Mouse (Mus musculus) liver, embryonic 13.5 days (tissue): ENCODE results near the gene Aff3. TPM values are rescaled to one million over a fixed set of nuclear protein-coding genes. Genes with fewer than 3 reads are reported as not detected.

Source experiments
- ATAC-seq: fragments of 200-750 bp; cut with Nextera tagmentation; 2 replicates; pipeline ENCODE4 v1.8.0; 2017; ENCODE audit warnings: low read depth, mild to moderate bottlenecking, moderate number of reproducible peaks, moderate library complexity
- DNase-seq: peaks from one replicate; pipeline ENCODE4 v3.0.0; 2022
- H3K27ac ChIP-seq: fragments of 300-500 bp; sonication (generic); 2 replicates; pipeline ENCODE4 v1.5.1; 2015; ENCODE audit warnings: moderate library complexity, mild to moderate bottlenecking, inconsistent platforms
- H3K27me3 ChIP-seq: fragments of 300-500 bp; sonication (generic); 2 replicates; pipeline ENCODE4 v1.6.1; 2015; ENCODE audit warnings: mild to moderate bottlenecking, inconsistent platforms
- H3K36me3 ChIP-seq: fragments of 300-500 bp; sonication (generic); 2 replicates; pipeline ENCODE4 v1.6.1; 2015; ENCODE audit warnings: mild to moderate bottlenecking, inconsistent platforms
- H3K4me1 ChIP-seq: fragments of 300-500 bp; sonication (generic); replicated peaks from 2 replicates; pipeline ENCODE4 v1.6.1; 2015; ENCODE audit warnings: inconsistent platforms
- H3K4me2 ChIP-seq: fragments of 300-500 bp; sonication (generic); 2 replicates; pipeline ENCODE4 v1.6.1; 2015; ENCODE audit warnings: inconsistent platforms, mild to moderate bottlenecking, moderate library complexity
- H3K4me3 ChIP-seq: fragments of 300-500 bp; sonication (generic); replicated peaks from 2 replicates; pipeline ENCODE4 v1.5.1; 2015; ENCODE audit warnings: mild to moderate bottlenecking, inconsistent platforms
- H3K9ac ChIP-seq: fragments of 300-500 bp; sonication (generic); 2 replicates; pipeline ENCODE4 v1.6.1; 2015; ENCODE audit warnings: mild to moderate bottlenecking, inconsistent platforms
- H3K9me3 ChIP-seq: fragments of 300-500 bp; sonication (generic); replicated peaks from 2 replicates; pipeline ENCODE4 v1.6.1; 2016; ENCODE audit warnings: inconsistent platforms
- WGBS: fragments of 180-500 bp; shearing (Covaris S2); methylation state at CpG from one replicate; pipeline ENCODE4 v1.1.7; 2015; ENCODE audit not compliant: insufficient replicate concordance; 5-methylcytosine and 5-hydroxymethylcytosine counted together
- polyA plus RNA-seq: library from polyadenylated mRNA; unstranded; fragments of >200 nt; fragmentation: Nextera tagmentation; extraction: Ambion mirVana; gene quantifications from 2 replicates; pipeline ENCODE4 v1.2.1, GENCODE M21; 2015

Gene Aff3
- polyA plus RNA-seq, 1 experiment from 2014 or later = 0.44 TPM

DNA sequence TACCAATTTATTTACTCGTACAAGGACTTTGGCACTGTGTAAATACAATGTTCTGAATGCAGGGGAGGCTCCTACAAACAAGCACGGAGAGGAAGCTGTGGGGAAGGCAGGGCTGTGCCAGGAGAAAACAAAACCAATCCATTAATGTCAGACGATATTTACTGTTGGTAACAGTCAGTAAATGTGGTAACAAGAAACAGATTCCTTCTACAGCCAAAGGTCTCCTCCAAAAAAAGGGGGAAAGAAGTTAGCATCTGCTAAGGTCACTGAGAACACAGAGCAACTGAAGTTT lies 356.1 kb downstream of the Aff3 start:
- Histone ChIP-seq H3K27ac (no peak overlapping the region), H3K4me3 (no peak overlapping the region), H3K27me3 (no peaks in the 10 kb centered on the region), H3K4me2 (no peak overlapping the region), H3K4me1 (peaks cover 7% of the 10 kb centered on the region; the same call in 1 of the 2 replicates), H3K9ac (no peak overlapping the region), H3K9me3 (no peaks in the 10 kb centered on the region), H3K36me3 (no peaks in the 10 kb centered on the region)
- ATAC-seq (no peak), DNase-seq (no peak)
- WGBS = 38% methylated on average over 3 of the region's 3 CpGs

DNA sequence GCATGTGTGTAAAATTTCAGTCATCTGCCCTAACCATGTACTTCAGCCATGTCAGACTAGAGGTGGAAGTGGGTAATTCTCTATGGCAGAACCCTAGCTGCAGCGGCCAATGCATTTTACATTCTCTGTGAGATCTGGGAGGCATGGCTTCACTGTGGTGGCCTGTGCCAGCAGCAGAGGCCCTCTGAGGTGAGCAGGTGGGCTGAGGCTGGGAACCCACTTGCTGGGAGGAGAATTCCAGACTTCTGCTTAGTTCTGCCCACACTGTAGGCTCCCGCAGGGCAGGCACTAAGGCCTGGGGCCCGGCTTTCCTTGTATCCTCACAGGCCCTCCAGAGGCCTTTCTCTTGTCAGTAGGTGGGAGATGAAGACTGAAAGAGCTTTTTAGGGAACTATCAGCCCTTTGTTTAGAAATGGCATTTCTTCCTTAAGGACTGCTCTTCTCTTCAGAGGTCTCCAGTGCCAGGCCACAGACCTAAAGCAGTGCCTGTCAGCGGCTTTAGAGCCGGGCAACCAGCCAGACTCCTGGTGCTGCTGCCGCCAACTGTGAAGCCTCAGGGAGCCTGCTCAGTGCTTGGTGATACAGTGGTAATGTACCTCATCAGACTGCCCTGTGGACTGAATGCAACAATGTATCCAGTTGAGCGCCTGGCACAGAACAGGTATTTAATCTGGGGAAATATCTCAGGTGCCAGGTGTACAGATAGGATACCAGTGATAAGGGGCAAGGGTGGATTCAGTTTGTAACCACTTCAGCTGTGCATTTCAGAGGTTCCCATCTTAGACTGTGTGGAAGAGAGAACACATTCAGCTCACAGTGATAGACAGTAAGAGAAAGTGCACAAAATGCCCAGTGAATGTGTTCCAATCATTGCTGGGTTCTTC lies 356.7 kb downstream of the Aff3 start:
- H3K27me3 ChIP-seq = no peaks in the 10 kb centered on the region
- H3K4me3 ChIP-seq = no peak overlapping the region
- DNase-seq = no peak
- H3K9me3 ChIP-seq = no peaks in the 10 kb centered on the region
- H3K4me2 ChIP-seq = no peak overlapping the region
- no peak overlapping the region for H3K9ac ChIP-seq
- no peak overlapping the region for H3K27ac ChIP-seq
- ATAC-seq = no peak
- WGBS = 74% methylated on average over 7 of the region's 7 CpGs
- peaks cover 7% of the 10 kb centered on the region; the same call in 1 of the 2 replicates for H3K4me1 ChIP-seq
- H3K36me3 ChIP-seq = no peaks in the 10 kb centered on the region

DNA sequence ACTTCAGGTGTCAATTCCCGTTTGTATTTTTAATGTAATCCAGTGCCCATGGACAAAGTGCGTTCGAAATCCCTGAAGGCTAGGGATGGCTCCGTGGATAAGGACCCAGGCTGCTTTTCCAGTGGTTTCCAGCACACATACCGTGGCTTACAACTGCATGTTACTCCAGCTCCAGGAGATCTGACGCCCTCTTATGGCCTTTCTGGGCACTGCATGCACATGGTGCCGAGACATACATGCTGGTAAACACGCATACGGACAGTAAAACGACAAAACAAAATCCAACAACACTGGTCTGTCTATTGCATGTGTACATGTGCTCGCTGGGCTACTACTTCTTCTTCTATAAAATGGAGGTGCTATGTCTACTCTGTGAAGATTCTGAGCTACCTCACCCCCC lies 357.5 kb downstream of the Aff3 start:
- H3K9ac ChIP-seq = no peak overlapping the region
- DNase-seq = no peak
- WGBS = 74% methylated on average over 11 of the region's 11 CpGs
- no peak overlapping the region for H3K4me2 ChIP-seq
- no peak overlapping the region for H3K27ac ChIP-seq
- H3K4me3 ChIP-seq = no peak overlapping the region
- H3K36me3 ChIP-seq = no peaks in the 10 kb centered on the region
- H3K27me3 ChIP-seq = no peaks in the 10 kb centered on the region
- H3K9me3 ChIP-seq = no peaks in the 10 kb centered on the region
- peaks cover 7% of the 10 kb centered on the region; the same call in 1 of the 2 replicates for H3K4me1 ChIP-seq
- ATAC-seq = no peak

DNA sequence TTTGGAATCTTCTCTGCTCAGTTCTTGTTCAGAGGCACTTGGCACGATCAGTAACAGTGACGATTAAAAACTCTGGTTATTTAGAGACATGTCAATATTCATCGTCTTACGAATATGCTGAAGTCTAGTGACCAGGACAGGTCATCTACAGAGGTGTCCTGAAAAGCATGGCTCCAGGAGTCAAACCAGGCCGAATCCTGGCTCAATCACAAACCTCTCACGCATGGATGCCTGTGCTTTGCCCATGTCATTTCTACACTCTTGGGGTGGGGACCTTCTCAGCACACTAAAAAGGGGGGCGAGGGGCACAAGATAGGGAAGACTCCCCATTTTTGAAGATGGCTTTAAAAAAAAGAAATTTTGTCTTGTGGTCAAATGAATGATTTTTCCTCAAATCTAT lies 358.6 kb downstream of the Aff3 start:
- no peak for ATAC-seq
- H3K4me2 ChIP-seq = no peak overlapping the region
- H3K27ac ChIP-seq = no peak overlapping the region
- no peak for DNase-seq
- H3K4me3 ChIP-seq = no peak overlapping the region
- peaks cover 7% of the 10 kb centered on the region; the same call in 1 of the 2 replicates for H3K4me1 ChIP-seq
- H3K9ac ChIP-seq = no peak overlapping the region
- WGBS = 75% methylated on average over 7 of the region's 7 CpGs
- no peaks in the 10 kb centered on the region for H3K36me3 ChIP-seq
- H3K9me3 ChIP-seq = no peaks in the 10 kb centered on the region
- H3K27me3 ChIP-seq = no peaks in the 10 kb centered on the region

DNA sequence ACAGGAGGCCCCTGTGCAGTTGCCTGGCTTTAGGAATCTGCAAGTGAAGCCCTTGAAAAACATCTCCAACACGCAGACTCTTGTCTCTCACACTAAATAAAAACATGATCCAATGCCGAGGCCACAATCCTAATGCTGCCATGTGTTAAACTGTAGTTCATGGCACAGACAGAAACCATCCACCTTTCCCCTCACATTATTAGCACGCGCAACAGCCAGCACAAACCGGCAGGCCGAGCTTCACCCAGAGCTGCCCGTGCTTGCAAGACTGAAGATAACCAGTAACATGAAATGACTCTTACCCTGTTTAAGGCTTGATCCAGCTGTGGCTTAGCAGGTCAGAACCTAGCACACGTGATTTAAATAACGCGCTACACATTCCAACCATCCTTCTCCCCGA lies 360.4 kb downstream of the Aff3 start:
- Histone ChIP-seq H3K27ac (no peak overlapping the region), H3K4me2 (no peak overlapping the region), H3K9ac (no peak overlapping the region), H3K36me3 (no peaks in the 10 kb centered on the region), H3K9me3 (no peaks in the 10 kb centered on the region), H3K27me3 (no peaks in the 10 kb centered on the region), H3K4me3 (no peak overlapping the region), H3K4me1 (peaks cover 7% of the 10 kb centered on the region; the same call in 1 of the 2 replicates)
- DNase-seq (no peak), ATAC-seq (no peak)
- WGBS = 73% methylated on average over 11 of the region's 11 CpGs

DNA sequence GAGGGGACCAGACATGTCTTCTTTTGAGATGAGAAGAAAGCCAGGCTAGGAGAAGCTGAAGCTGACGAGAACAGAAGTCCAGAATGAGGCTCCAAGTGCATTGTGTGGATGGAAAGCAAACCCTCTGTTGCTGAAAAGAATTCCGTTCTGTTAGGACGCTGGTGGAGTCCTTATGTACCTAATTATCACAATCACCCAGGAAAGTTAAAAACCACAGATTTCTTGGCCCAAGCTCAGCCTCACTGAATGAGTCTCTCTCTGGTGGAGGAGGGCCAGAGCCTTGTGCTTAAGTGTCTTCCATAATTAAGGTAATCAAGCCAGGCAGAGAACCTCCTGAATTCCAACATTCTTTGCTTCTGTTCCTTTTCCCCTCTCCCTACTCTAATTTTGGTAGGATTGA lies 366.5 kb downstream of the Aff3 start:
- 39% methylated on average over 3 of the region's 3 CpGs for WGBS
- Histone ChIP-seq H3K4me1 (no peaks in the 10 kb centered on the region), H3K4me2 (no peak overlapping the region), H3K9me3 (no peaks in the 10 kb centered on the region), H3K4me3 (no peak overlapping the region), H3K9ac (no peak overlapping the region), H3K27me3 (no peaks in the 10 kb centered on the region), H3K36me3 (no peaks in the 10 kb centered on the region), H3K27ac (no peak overlapping the region)
- DNase-seq (no peak), ATAC-seq (no peak)

DNA sequence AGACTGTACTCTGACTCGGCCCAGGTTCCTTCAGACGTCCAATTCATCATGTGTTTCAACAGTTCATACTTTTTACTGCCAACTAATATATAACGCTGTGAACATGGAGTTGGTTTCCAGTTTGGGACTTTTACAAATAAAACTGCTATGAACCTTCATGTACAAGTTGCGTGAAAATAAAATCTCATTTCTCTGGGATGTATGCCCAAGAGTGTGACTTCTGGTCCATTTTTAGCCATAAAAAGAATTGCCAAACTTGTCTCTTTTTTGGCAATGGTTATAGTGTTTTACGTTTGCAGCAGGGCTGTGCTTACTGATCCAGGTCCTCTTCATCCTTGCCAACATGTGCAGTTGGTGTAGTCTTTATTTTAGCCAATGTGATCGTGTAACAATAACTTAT lies 369.8 kb downstream of the Aff3 start:
- no peaks in the 10 kb centered on the region for H3K27me3 ChIP-seq
- ATAC-seq = no peak
- no peak overlapping the region for H3K4me2 ChIP-seq
- H3K27ac ChIP-seq = no peak overlapping the region
- H3K36me3 ChIP-seq = no peaks in the 10 kb centered on the region
- no peak overlapping the region for H3K9ac ChIP-seq
- H3K4me1 ChIP-seq = no peaks in the 10 kb centered on the region
- no peak overlapping the region for H3K4me3 ChIP-seq
- 65% methylated on average over 6 of the region's 6 CpGs for WGBS
- no peaks in the 10 kb centered on the region for H3K9me3 ChIP-seq
- DNase-seq = no peak

DNA sequence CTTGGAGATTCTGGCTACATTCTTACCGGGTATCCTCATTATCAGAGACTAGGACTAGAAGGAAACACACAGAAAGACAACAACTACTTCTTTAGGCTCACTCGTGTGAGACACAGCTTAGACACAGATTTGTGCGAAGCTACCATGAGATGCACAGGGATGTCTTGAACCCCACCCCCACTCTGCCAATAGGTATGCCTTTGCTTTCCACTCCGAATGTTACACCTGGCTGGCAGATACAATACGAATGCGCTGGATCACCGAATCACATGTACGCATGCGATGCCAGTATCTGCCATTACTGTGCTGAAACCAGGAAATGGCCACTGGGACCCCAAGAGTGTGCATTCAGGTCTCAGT lies 370.4 kb downstream of the Aff3 start:
- Histone ChIP-seq H3K9ac (no peak overlapping the region), H3K9me3 (no peaks in the 10 kb centered on the region), H3K4me2 (no peak overlapping the region), H3K27ac (no peak overlapping the region), H3K36me3 (no peaks in the 10 kb centered on the region), H3K4me3 (no peak overlapping the region), H3K27me3 (no peaks in the 10 kb centered on the region), H3K4me1 (no peaks in the 10 kb centered on the region)
- DNase-seq (no peak), ATAC-seq (no peak)
- WGBS = 88% methylated on average over 9 of the region's 9 CpGs

DNA sequence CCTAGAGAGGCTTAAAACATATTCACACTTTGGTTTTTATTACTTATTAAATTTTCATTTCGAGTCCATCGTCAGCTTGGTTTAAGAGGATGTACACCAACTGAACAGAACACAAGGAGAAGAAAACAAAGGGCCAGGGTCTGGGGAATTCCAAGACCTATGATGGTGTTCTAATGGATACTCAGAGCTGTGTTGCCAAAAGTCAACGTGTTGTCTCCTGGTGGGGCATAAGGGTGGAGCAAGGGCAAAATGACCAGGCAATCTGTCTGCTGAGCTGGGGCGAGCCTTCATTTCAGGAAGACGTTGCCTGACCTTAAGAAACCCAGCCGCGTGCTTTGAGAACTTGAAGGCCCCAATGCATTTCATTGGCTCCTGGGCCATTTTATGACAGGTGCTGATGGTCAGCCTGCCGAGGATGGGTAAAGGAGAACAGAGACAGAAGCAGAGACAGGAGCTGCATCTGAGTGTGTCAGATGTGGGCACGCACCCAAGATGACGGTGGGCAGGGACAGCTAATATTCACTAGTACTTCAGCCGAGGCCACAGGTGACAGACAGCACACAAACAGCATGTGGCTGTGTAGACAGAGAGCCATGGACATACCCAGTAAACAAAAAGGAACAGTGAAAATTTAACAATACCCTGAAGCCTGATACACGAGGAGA lies 371.0 kb downstream of the Aff3 start:
- H3K4me3 ChIP-seq = no peak overlapping the region
- H3K9me3 ChIP-seq = no peaks in the 10 kb centered on the region
- H3K27me3 ChIP-seq = no peaks in the 10 kb centered on the region
- ATAC-seq (no peak), DNase-seq (no peak)
- 79% methylated on average over 12 of the region's 12 CpGs for WGBS
- no peak overlapping the region for H3K4me2 ChIP-seq
- H3K27ac ChIP-seq = no peak overlapping the region
- no peaks in the 10 kb centered on the region for H3K4me1 ChIP-seq
- no peak overlapping the region for H3K9ac ChIP-seq
- H3K36me3 ChIP-seq = no peaks in the 10 kb centered on the region

DNA sequence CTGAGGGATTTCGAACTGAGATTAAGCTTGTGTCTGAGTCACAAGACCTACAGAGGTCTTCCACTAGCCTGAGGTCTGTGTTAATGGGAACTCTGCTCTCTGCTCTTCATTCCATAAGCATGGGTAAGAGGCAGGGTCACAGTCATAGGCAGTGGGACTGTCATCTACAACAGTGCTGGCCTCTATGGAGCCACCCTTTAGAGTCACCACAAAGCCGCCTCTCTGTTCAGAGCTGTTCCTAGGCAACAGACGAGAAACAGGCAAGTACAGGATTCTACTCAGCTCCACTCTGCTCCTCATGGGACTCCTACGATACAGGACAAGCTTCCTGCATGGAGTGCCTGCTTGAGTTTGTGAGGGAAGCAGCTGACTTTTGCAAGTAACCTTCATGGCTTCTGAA lies 371.9 kb downstream of the Aff3 start:
- ATAC-seq (no peak), DNase-seq (no peak)
- no peaks in the 10 kb centered on the region for H3K9me3 ChIP-seq
- H3K4me3 ChIP-seq = no peak overlapping the region
- H3K4me2 ChIP-seq = no peak overlapping the region
- no peak overlapping the region for H3K27ac ChIP-seq
- H3K36me3 ChIP-seq = no peaks in the 10 kb centered on the region
- 61% methylated on average over 4 of the region's 4 CpGs for WGBS
- no peaks in the 10 kb centered on the region for H3K27me3 ChIP-seq
- H3K4me1 ChIP-seq = no peaks in the 10 kb centered on the region
- no peak overlapping the region for H3K9ac ChIP-seq

DNA sequence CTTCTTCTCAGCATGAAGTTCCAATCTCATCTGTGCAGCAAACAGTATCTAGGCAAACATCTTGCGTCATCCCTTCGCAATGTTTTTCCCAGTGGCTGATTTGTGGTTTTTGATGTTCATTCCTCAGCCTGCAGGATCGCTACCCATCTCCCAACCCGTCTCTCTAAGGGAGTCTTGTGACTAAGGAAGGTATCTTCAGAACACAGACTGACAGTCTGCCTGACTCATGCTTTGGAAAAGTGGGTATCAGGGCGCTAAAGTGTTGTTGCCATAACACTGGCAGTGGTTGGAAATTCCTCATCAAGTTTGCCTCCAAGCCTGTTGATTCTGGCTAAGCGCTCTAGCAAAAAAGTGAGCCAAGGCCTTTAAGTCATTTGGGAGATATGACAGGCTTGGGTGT lies 372.8 kb downstream of the Aff3 start:
- no peak overlapping the region for H3K27ac ChIP-seq
- H3K9me3 ChIP-seq = no peaks in the 10 kb centered on the region
- no peak overlapping the region for H3K4me3 ChIP-seq
- ATAC-seq (no peak), DNase-seq (no peak)
- no peak overlapping the region for H3K4me2 ChIP-seq
- no peaks in the 10 kb centered on the region for H3K27me3 ChIP-seq
- H3K4me1 ChIP-seq = no peaks in the 10 kb centered on the region
- 45% methylated on average over 6 of the region's 6 CpGs for WGBS
- H3K36me3 ChIP-seq = no peaks in the 10 kb centered on the region
- no peak overlapping the region for H3K9ac ChIP-seq

DNA sequence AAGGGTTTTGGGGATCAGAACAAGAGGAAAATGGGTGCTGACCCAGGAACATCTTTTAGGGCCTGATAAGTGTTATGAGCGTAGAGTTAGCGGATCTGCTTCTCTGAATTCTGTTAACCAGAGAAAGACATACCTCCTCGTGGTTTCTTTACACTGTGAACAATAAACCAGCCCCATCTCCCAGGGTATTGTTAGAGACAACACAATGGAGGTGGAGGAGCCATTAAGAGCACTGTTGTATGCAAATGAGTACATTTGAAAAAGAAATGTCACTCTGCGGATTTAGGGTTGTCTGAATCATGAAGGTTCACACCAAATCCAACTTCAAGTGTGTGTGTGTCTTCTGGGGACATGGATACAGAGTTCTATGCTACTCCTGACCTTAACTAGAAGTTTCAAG lies 373.3 kb downstream of the Aff3 start:
- WGBS = 44% methylated on average over 4 of the region's 4 CpGs
- Histone ChIP-seq H3K27me3 (no peaks in the 10 kb centered on the region), H3K4me3 (no peak overlapping the region), H3K36me3 (no peaks in the 10 kb centered on the region), H3K9ac (no peak overlapping the region), H3K4me2 (no peak overlapping the region), H3K9me3 (no peaks in the 10 kb centered on the region), H3K27ac (no peak overlapping the region), H3K4me1 (no peaks in the 10 kb centered on the region)
- ATAC-seq = no peak
- DNase-seq = no peak
